Mouse (Mus musculus): ENCODE results near the gene Dnah8. TPM values are rescaled to one million over a fixed set of nuclear protein-coding genes. Genes with fewer than 3 reads are reported as not detected.

The Dnah8 gene
- polyA plus RNA-seq, 1 experiment from 2014 or later = 9.2 TPM

GRCm38 (mm10) chr17:30746056-30747024, 122.2 kb downstream of the Dnah8 start:
- WGBS = 58% methylated on average over 29 of the region's 29 CpGs
- Histone ChIP-seq H3K4me2 (ENCODE audit: low read depth, low read length) (no peak overlapping the region), H3K36me3 (ENCODE audit: control insufficient read depth, insufficient read depth, low read length) (no peaks in the 10 kb centered on the region), H3K4me1 (replicated peaks; ENCODE audit: control insufficient read depth, insufficient read depth, low read length) (no peaks in the 10 kb centered on the region), H3K9me3 (ENCODE audit: control insufficient read depth, low read length) (0 out of 2 replicates have a peak, but pooled peaks cover 2% of the 10 kb centered on the region), H3K27me3 (ENCODE audit: control insufficient read depth, insufficient read depth, low read depth, low read length) (no peaks in the 10 kb centered on the region), H3K27ac (ENCODE audit: low read length) (no peak overlapping the region), H3K9ac (ENCODE audit: low read length) (no peak overlapping the region), H3K4me3 (ENCODE audit: low read length) (no peak overlapping the region)
- no peak for ATAC-seq (ENCODE audit: low read depth)

- H3K9me3 ChIP-seq (ENCODE audit: control insufficient read depth, low read length) = no peaks in the 10 kb centered on the region
- ATAC-seq (ENCODE audit: low read depth) = no peak
- H3K4me2 ChIP-seq (ENCODE audit: low read depth, low read length) = no peak overlapping the region
- H3K4me1 ChIP-seq (replicated peaks; ENCODE audit: control insufficient read depth, insufficient read depth, low read length) = no peaks in the 10 kb centered on the region
- H3K4me3 ChIP-seq (ENCODE audit: low read length) = no peak overlapping the region
- no peaks in the 10 kb centered on the region for H3K36me3 ChIP-seq (ENCODE audit: control insufficient read depth, insufficient read depth, low read length)
- no peaks in the 10 kb centered on the region for H3K27me3 ChIP-seq (ENCODE audit: control insufficient read depth, insufficient read depth, low read depth, low read length)
- H3K27ac ChIP-seq (ENCODE audit: low read length) = no peak overlapping the region
- WGBS = 81% methylated on average over 12 of the region's 12 CpGs
- no peak overlapping the region for H3K9ac ChIP-seq (ENCODE audit: low read length)
Observed at GRCm38 (mm10) chr17:30749391-30749790, 125.2 kb downstream of the Dnah8 start.

GRCm38 (mm10) chr17:30750269-30750668, 126.1 kb downstream of the Dnah8 start:
- H3K9me3 ChIP-seq (ENCODE audit: control insufficient read depth, low read length) = no peaks in the 10 kb centered on the region
- ATAC-seq (ENCODE audit: low read depth) = no peak
- no peak overlapping the region for H3K27ac ChIP-seq (ENCODE audit: low read length)
- no peaks in the 10 kb centered on the region for H3K27me3 ChIP-seq (ENCODE audit: control insufficient read depth, insufficient read depth, low read depth, low read length)
- H3K4me3 ChIP-seq (ENCODE audit: low read length) = no peak overlapping the region
- H3K4me2 ChIP-seq (ENCODE audit: low read depth, low read length) = no peak overlapping the region
- no peaks in the 10 kb centered on the region for H3K36me3 ChIP-seq (ENCODE audit: control insufficient read depth, insufficient read depth, low read length)
- 34% methylated on average over 6 of the region's 6 CpGs for WGBS
- no peaks in the 10 kb centered on the region for H3K4me1 ChIP-seq (replicated peaks; ENCODE audit: control insufficient read depth, insufficient read depth, low read length)
- no peak overlapping the region for H3K9ac ChIP-seq (ENCODE audit: low read length)

GRCm38 (mm10) chr17:30752370-30752818, 128.2 kb downstream of the Dnah8 start:
- no peaks in the 10 kb centered on the region for H3K27me3 ChIP-seq (ENCODE audit: control insufficient read depth, insufficient read depth, low read depth, low read length)
- no peak overlapping the region for H3K4me3 ChIP-seq (ENCODE audit: low read length)
- H3K27ac ChIP-seq (ENCODE audit: low read length) = no peak overlapping the region
- no peak overlapping the region for H3K4me2 ChIP-seq (ENCODE audit: low read depth, low read length)
- 72% methylated on average over 12 of the region's 12 CpGs for WGBS
- H3K9me3 ChIP-seq (ENCODE audit: control insufficient read depth, low read length) = 0 out of 2 replicates have a peak, but pooled peaks cover 3% of the 10 kb centered on the region
- H3K4me1 ChIP-seq (replicated peaks; ENCODE audit: control insufficient read depth, insufficient read depth, low read length) = no peaks in the 10 kb centered on the region
- no peak for ATAC-seq (ENCODE audit: low read depth)
- H3K9ac ChIP-seq (ENCODE audit: low read length) = no peak overlapping the region
- H3K36me3 ChIP-seq (ENCODE audit: control insufficient read depth, insufficient read depth, low read length) = no peaks in the 10 kb centered on the region

GRCm38 (mm10) chr17:30753201-30753600, 129.0 kb downstream of the Dnah8 start:
- Histone ChIP-seq H3K36me3 (ENCODE audit: control insufficient read depth, insufficient read depth, low read length) (no peaks in the 10 kb centered on the region), H3K4me2 (ENCODE audit: low read depth, low read length) (no peak overlapping the region), H3K27ac (ENCODE audit: low read length) (peak overlapping the region; percentile 23), H3K27me3 (ENCODE audit: control insufficient read depth, insufficient read depth, low read depth, low read length) (no peaks in the 10 kb centered on the region), H3K9me3 (ENCODE audit: control insufficient read depth, low read length) (0 out of 2 replicates have a peak, but pooled peaks cover 3% of the 10 kb centered on the region), H3K4me3 (ENCODE audit: low read length) (no peak overlapping the region), H3K4me1 (replicated peaks; ENCODE audit: control insufficient read depth, insufficient read depth, low read length) (no peaks in the 10 kb centered on the region), H3K9ac (ENCODE audit: low read length) (no peak overlapping the region)
- ATAC-seq (ENCODE audit: low read depth) = no peak
- 80% methylated on average over 6 of the region's 6 CpGs for WGBS

GRCm38 (mm10) chr17:30756771-30757170, 132.6 kb downstream of the Dnah8 start:
- ATAC-seq (ENCODE audit: low read depth) = no peak
- H3K4me3 ChIP-seq (ENCODE audit: low read length) = no peak overlapping the region
- no peaks in the 10 kb centered on the region for H3K27me3 ChIP-seq (ENCODE audit: control insufficient read depth, insufficient read depth, low read depth, low read length)
- no peak overlapping the region for H3K9ac ChIP-seq (ENCODE audit: low read length)
- H3K4me2 ChIP-seq (ENCODE audit: low read depth, low read length) = no peak overlapping the region
- 97% methylated on average over 5 of the region's 5 CpGs for WGBS
- H3K4me1 ChIP-seq (replicated peaks; ENCODE audit: control insufficient read depth, insufficient read depth, low read length) = no peaks in the 10 kb centered on the region
- H3K9me3 ChIP-seq (ENCODE audit: control insufficient read depth, low read length) = 0 out of 2 replicates have a peak, but pooled peaks cover 6% of the 10 kb centered on the region
- H3K27ac ChIP-seq (ENCODE audit: low read length) = no peak overlapping the region
- no peaks in the 10 kb centered on the region for H3K36me3 ChIP-seq (ENCODE audit: control insufficient read depth, insufficient read depth, low read length)

GRCm38 (mm10) chr17:30760307-30760706, 136.2 kb downstream of the Dnah8 start:
- H3K4me2 ChIP-seq (ENCODE audit: low read depth, low read length) = no peak overlapping the region
- no peak overlapping the region for H3K4me3 ChIP-seq (ENCODE audit: low read length)
- H3K27ac ChIP-seq (ENCODE audit: low read length) = no peak overlapping the region
- 93% methylated on average over 4 of the region's 4 CpGs for WGBS
- H3K9me3 ChIP-seq (ENCODE audit: control insufficient read depth, low read length) = 0 out of 2 replicates have a peak, but pooled peaks cover 6% of the 10 kb centered on the region
- H3K9ac ChIP-seq (ENCODE audit: low read length) = no peak overlapping the region
- H3K36me3 ChIP-seq (ENCODE audit: control insufficient read depth, insufficient read depth, low read length) = no peaks in the 10 kb centered on the region
- no peaks in the 10 kb centered on the region for H3K27me3 ChIP-seq (ENCODE audit: control insufficient read depth, insufficient read depth, low read depth, low read length)
- ATAC-seq (ENCODE audit: low read depth) = no peak
- no peaks in the 10 kb centered on the region; the same call in 1 of the 2 replicates for H3K4me1 ChIP-seq (replicated peaks; ENCODE audit: control insufficient read depth, insufficient read depth, low read length)

GRCm38 (mm10) chr17:30764276-30764675, 140.1 kb downstream of the Dnah8 start:
- H3K27me3 ChIP-seq (ENCODE audit: control insufficient read depth, insufficient read depth, low read depth, low read length) = no peaks in the 10 kb centered on the region
- 0 out of 2 replicates have a peak, but pooled peaks cover 3% of the 10 kb centered on the region for H3K9me3 ChIP-seq (ENCODE audit: control insufficient read depth, low read length)
- H3K27ac ChIP-seq (ENCODE audit: low read length) = no peak overlapping the region
- no peak overlapping the region for H3K9ac ChIP-seq (ENCODE audit: low read length)
- H3K4me3 ChIP-seq (ENCODE audit: low read length) = no peak overlapping the region
- no peaks in the 10 kb centered on the region; the same call in 1 of the 2 replicates for H3K4me1 ChIP-seq (replicated peaks; ENCODE audit: control insufficient read depth, insufficient read depth, low read length)
- no peak overlapping the region for H3K4me2 ChIP-seq (ENCODE audit: low read depth, low read length)
- ATAC-seq (ENCODE audit: low read depth) = no peak
- WGBS = 88% methylated on average over 8 of the region's 8 CpGs
- no peaks in the 10 kb centered on the region for H3K36me3 ChIP-seq (ENCODE audit: control insufficient read depth, insufficient read depth, low read length)

- no peaks in the 10 kb centered on the region for H3K4me1 ChIP-seq (replicated peaks; ENCODE audit: control insufficient read depth, insufficient read depth, low read length)
- no peaks in the 10 kb centered on the region for H3K9me3 ChIP-seq (ENCODE audit: control insufficient read depth, low read length)
- H3K36me3 ChIP-seq (ENCODE audit: control insufficient read depth, insufficient read depth, low read length) = no peaks in the 10 kb centered on the region
- H3K27ac ChIP-seq (ENCODE audit: low read length) = no peak overlapping the region
- no peak overlapping the region for H3K4me3 ChIP-seq (ENCODE audit: low read length)
- H3K9ac ChIP-seq (ENCODE audit: low read length) = no peak overlapping the region
- H3K27me3 ChIP-seq (ENCODE audit: control insufficient read depth, insufficient read depth, low read depth, low read length) = no peaks in the 10 kb centered on the region
- H3K4me2 ChIP-seq (ENCODE audit: low read depth, low read length) = no peak overlapping the region
- ATAC-seq (ENCODE audit: low read depth) = no peak
Observed at GRCm38 (mm10) chr17:30774416-30774815, 150.3 kb downstream of the Dnah8 start.

Data from lung, embryonic 16.5 days (tissue).